Mouse (Mus musculus) MEL (cell line): ENCODE data around the gene Gm10961. TPM values are rescaled to one million over a fixed set of nuclear protein-coding genes. Genes with fewer than 3 reads are reported as not detected.

ENCODE experiments used
- DNase-seq: peaks from one replicate; pipeline ENCODE4 v3.0.0; 2011; ENCODE audit warnings: low read depth, low spot score
- H3K27ac ChIP-seq: 2 replicates; pipeline ENCODE4 v1.5.1; 2012; ENCODE audit warnings: low read depth, mild to moderate bottlenecking, control low read depth, low read length, moderate library complexity; ENCODE audit not compliant: control insufficient read depth
- H3K27me3 ChIP-seq, 2 experiments: fragments of 150-350 bp in 1 of 2; sonication (generic) in 1 of 2; 2 replicates each; pipeline ENCODE4 v1.6.1; 2012; ENCODE audit warnings: low read length in 2 of 2, mild to moderate bottlenecking in 2 of 2, improper control_type of control experiment in 1 of 2, moderate library complexity in 1 of 2; ENCODE audit not compliant: insufficient read depth in 2 of 2, control insufficient read depth in 1 of 2
- H3K36me3 ChIP-seq, 2 experiments: 2 replicates each; pipeline ENCODE4 v1.6.1; 2012 to 2014; ENCODE audit warnings: low read length in 2 of 2, improper control_type of control experiment in 1 of 2, inconsistent platforms in 1 of 2, mild to moderate bottlenecking in 1 of 2; ENCODE audit not compliant: insufficient read depth in 2 of 2, control insufficient read depth in 1 of 2
- H3K4me1 ChIP-seq, 2 experiments: fragments of 150-350 bp in 1 of 2; sonication (generic) in 1 of 2; 2 replicates each; pipeline ENCODE4 v1.6.1; 2012; ENCODE audit warnings: low read length in 2 of 2, improper control_type of control experiment in 1 of 2, mild to moderate bottlenecking in 1 of 2; ENCODE audit not compliant: insufficient read depth in 2 of 2, control insufficient read depth in 1 of 2
- H3K4me3 ChIP-seq, 2 experiments: fragments of 150-350 bp in 1 of 2; sonication (generic) in 1 of 2; 2 replicates each; pipeline ENCODE4 v1.5.1; 2012; ENCODE audit warnings: low read depth in 2 of 2, low read length in 2 of 2, mild to moderate bottlenecking in 2 of 2, moderate library complexity in 2 of 2, control low read depth in 1 of 2, improper control_type of control experiment in 1 of 2; ENCODE audit not compliant: control insufficient read depth in 1 of 2, insufficient read depth in 1 of 2
- H3K79me2 ChIP-seq: 2 replicates; pipeline ENCODE4 v1.6.1; 2012; ENCODE audit warnings: mild to moderate bottlenecking, low read length, moderate library complexity; ENCODE audit not compliant: control insufficient read depth, poor library complexity, insufficient read depth
- H3K9ac ChIP-seq: 2 replicates; pipeline ENCODE4 v1.6.1; 2012; ENCODE audit warnings: low read depth, mild to moderate bottlenecking, control low read depth, low read length, moderate library complexity; ENCODE audit not compliant: control insufficient read depth, poor library complexity, severe bottlenecking
- H3K9me3 ChIP-seq: fragments of 150-350 bp; sonication (generic); replicated peaks from 2 replicates; pipeline ENCODE4 v1.6.1; 2012; ENCODE audit warnings: mild to moderate bottlenecking, low read length, improper control_type of control experiment, moderate library complexity; ENCODE audit not compliant: insufficient read depth
- BHLHE40 ChIP-seq: IDR thresholded peaks from 2 replicates; pipeline ENCODE4 v1.6.1; 2012; ENCODE audit warnings: low read depth, mild to moderate bottlenecking, inconsistent platforms, low read length, improper control_type of control experiment, borderline replicate concordance
- CHD1 ChIP-seq: IDR thresholded peaks from 2 replicates; pipeline ENCODE4 v1.6.1; 2012; ENCODE audit warnings: low read depth, mild to moderate bottlenecking, inconsistent platforms, low read length, improper control_type of control experiment
- GABPA ChIP-seq: IDR thresholded peaks from 2 replicates; pipeline ENCODE4 v1.6.1; 2012; ENCODE audit warnings: low read depth, mild to moderate bottlenecking, inconsistent platforms, low read length, improper control_type of control experiment, moderate library complexity
- JUND ChIP-seq: IDR thresholded peaks from 2 replicates; pipeline ENCODE4 v1.6.1; 2011; ENCODE audit warnings: low read depth, mild to moderate bottlenecking, improper control_type of control experiment, low read length
- KAT2A ChIP-seq: conservative IDR thresholded peaks from 2 replicates; pipeline ENCODE4 v1.6.1; 2012; ENCODE audit warnings: low read depth, low read length, improper control_type of control experiment, inconsistent platforms
- MEF2A ChIP-seq: IDR thresholded peaks from 2 replicates; pipeline ENCODE4 v1.6.1; 2014; ENCODE audit warnings: low read depth, mild to moderate bottlenecking, inconsistent platforms, low read length, improper control_type of control experiment; ENCODE audit not compliant: poor library complexity, insufficient replicate concordance, severe bottlenecking; ENCODE audit errors: extremely low read depth
- NELFE ChIP-seq: IDR thresholded peaks from 2 replicates; pipeline ENCODE4 v1.6.1; 2011; ENCODE audit warnings: low read depth, low read length, improper control_type of control experiment
- NRF1 ChIP-seq: IDR thresholded peaks from 2 replicates; pipeline ENCODE4 v1.6.1; 2014; ENCODE audit warnings: low read depth, mild to moderate bottlenecking, inconsistent platforms, low read length, improper control_type of control experiment, moderate library complexity; ENCODE audit not compliant: poor library complexity, insufficient read depth, severe bottlenecking
- RAD21 ChIP-seq: IDR thresholded peaks from 2 replicates; pipeline ENCODE4 v1.6.1; 2011; ENCODE audit warnings: mild to moderate bottlenecking, low read depth, low read length, improper control_type of control experiment
- RCOR1 ChIP-seq: IDR thresholded peaks from 2 replicates; pipeline ENCODE4 v1.6.1; 2012; ENCODE audit warnings: low read depth, mild to moderate bottlenecking, inconsistent platforms, low read length, improper control_type of control experiment
- SIN3A ChIP-seq: IDR thresholded peaks from 2 replicates; pipeline ENCODE4 v1.6.1; 2012; ENCODE audit warnings: low read length, improper control_type of control experiment, inconsistent platforms
- SMC3 ChIP-seq: IDR thresholded peaks from 2 replicates; pipeline ENCODE4 v1.6.1; 2011; ENCODE audit warnings: low read depth, low read length, improper control_type of control experiment
- TBP ChIP-seq: IDR thresholded peaks from 2 replicates; pipeline ENCODE4 v1.8.0; 2011; ENCODE audit warnings: low read depth, low read length, improper control_type of control experiment
- ZC3H11A ChIP-seq: IDR thresholded peaks from 2 replicates; pipeline ENCODE4 v1.6.1; 2012; ENCODE audit warnings: low read depth, mild to moderate bottlenecking, inconsistent platforms, low read length, improper control_type of control experiment
- ZMIZ1 ChIP-seq: IDR thresholded peaks from 2 replicates; pipeline ENCODE4 v1.6.1; 2012; ENCODE audit warnings: low read depth, mild to moderate bottlenecking, inconsistent platforms, low read length, improper control_type of control experiment, moderate library complexity
- ZNF384 ChIP-seq: IDR thresholded peaks from 2 replicates; pipeline ENCODE4 v1.6.1; 2012; ENCODE audit warnings: low read depth, mild to moderate bottlenecking, inconsistent platforms, low read length, improper control_type of control experiment
- polyA plus RNA-seq, 2 experiments: library from polyadenylated mRNA; stranded (reverse) in 1 of 2; unstranded in 1 of 2; fragments of >175 nt in 1 of 2; fragments of >200 nt in 1 of 2; gene quantifications; 2 replicates each; pipeline versions ENCODE4 v1.2.1 to v1.2.4; 2012; ENCODE audit warnings: low replicate concordance in 2 of 2, low read depth in 1 of 2; ENCODE audit not compliant: insufficient read length in 2 of 2, insufficient read depth in 1 of 2, missing spikeins in 1 of 2
- total RNA-seq: library from RNA; depleted of rRNA; stranded (reverse); fragments of 300-350 nt; gene quantifications from 2 replicates; pipeline ENCODE4 v1.2.3, GENCODE M21; 2012

Gene Gm10961
- total and polyA plus RNA-seq, 3 experiments, result not detected

- no peaks in the 10 kb centered on the region for H3K36me3 ChIP-seq
- H3K4me3 ChIP-seq, result no peak overlapping the region
- no peaks in the 10 kb centered on the region for H3K4me1 ChIP-seq
- TF ChIP-seq NELFE (no peak), SMC3 (no peak)
- TF ChIP-seq, all 39 proteins: peak for 0
- Histone ChIP-seq H3K79me2 (no peaks in the 10 kb centered on the region), H3K27me3 (peaks cover 0 to 9% of the 10 kb centered on the region in 2 experiments; a peak in 3 of 4 replicates), H3K9me3 (no peaks in the 10 kb centered on the region), H3K9ac (no peak overlapping the region), H3K27ac (no peak overlapping the region)
- DNase-seq, result no peak
Observed at GRCm38 (mm10) chr3:107596559-107596958, 34.6 kb upstream of the Gm10961 start.

GRCm38 (mm10) chr3:107597134-107597533 lies 34.0 kb upstream of the Gm10961 start:
- Histone ChIP-seq H3K4me3 (no peak overlapping the region), H3K4me1 (no peaks in the 10 kb centered on the region), H3K9me3 (no peaks in the 10 kb centered on the region), H3K36me3 (no peaks in the 10 kb centered on the region), H3K79me2 (no peaks in the 10 kb centered on the region), H3K9ac (no peak overlapping the region), H3K27ac (no peak overlapping the region), H3K27me3 (peaks cover 0 to 10% of the 10 kb centered on the region in 2 experiments; a peak in 3 of 4 replicates)
- TF ChIP-seq CHD1 (no peak), TBP (no peak), SIN3A (no peak), KAT2A (no peak), MEF2A (no peak), BHLHE40 (no peak), RCOR1 (no peak), ZMIZ1 (no peak), ZNF384 (no peak), ZC3H11A (no peak), JUND (no peak), GABPA (no peak), NRF1 (no peak), RAD21 (no peak)
- DNase-seq, result no peak
